In genomic region chr19:3709013-3709787, GRCm38 (mm10) we compare ENCODE assay signal across 8 mouse cellular contexts. TPM values are rescaled to one million over a fixed set of nuclear protein-coding genes. Genes with fewer than 3 reads are reported as not detected.
DNase-seq lines count a peak whose midpoint lies in the region; ATAC-seq and TF ChIP-seq lines count a peak whose summit lies in the region.

No protein-coding gene starts in this region.

- TF ChIP-seq POLR2A in kidney, adult 2 months (IDR thresholded peaks at IDR 0.05; ENCODE audit: low read depth, low read length): no peak

- peak overlapping the region; percentile 67 for H3K4me3 ChIP-seq in kidney, embryonic 16.5 days (ENCODE audit: low read length)
- H3K4me3 ChIP-seq in kidney, adult 2 months (ENCODE audit: insufficient read depth, low read depth, low read length): no peak overlapping the region
- peak overlapping the region; percentile 75 for H3K4me3 ChIP-seq in embryonic facial prominence, embryonic 13.5 days
- H3K4me3 ChIP-seq in limb, embryonic 10.5 days: peak overlapping the region; percentile 88

- no peak for ATAC-seq in kidney, embryonic 16.5 days (ENCODE audit: low FRiP score, low TSS enrichment)
- ATAC-seq in embryonic facial prominence, embryonic 13.5 days (ENCODE audit: insufficient number of reproducible peaks, insufficient read depth, low FRiP score, low TSS enrichment, low read depth): no peak

- no peak for TF ChIP-seq CTCF in kidney, adult 2 months (conservative IDR thresholded peaks at IDR 0.05; ENCODE audit: insufficient read depth, insufficient read length, low read depth, low read length)

- peak overlapping the region; percentile 84 for H3K4me2 ChIP-seq in kidney, embryonic 16.5 days (replicated peaks; ENCODE audit: low read depth, low read length)
- peak overlapping the region; percentile 67 for H3K4me2 ChIP-seq in embryonic facial prominence, embryonic 13.5 days

- no peak overlapping the region for H3K27ac ChIP-seq in kidney, embryonic 16.5 days (ENCODE audit: low read length)
- H3K27ac ChIP-seq in kidney, adult 2 months (ENCODE audit: insufficient read depth, low read depth, low read length): no peak overlapping the region
- H3K27ac ChIP-seq in embryonic facial prominence, embryonic 13.5 days: no peak overlapping the region
- no peak overlapping the region for H3K27ac ChIP-seq in limb, embryonic 10.5 days

- no peaks in the 10 kb centered on the region for H3K36me3 ChIP-seq in kidney, embryonic 16.5 days (ENCODE audit: insufficient read depth, low read length)
- H3K36me3 ChIP-seq in kidney, adult 2 months (ENCODE audit: control insufficient read depth, insufficient read depth, low read length): no peaks in the 10 kb centered on the region
- H3K36me3 ChIP-seq in embryonic facial prominence, embryonic 13.5 days: peaks cover 16% of the 10 kb centered on the region
- peaks cover 18% of the 10 kb centered on the region for H3K36me3 ChIP-seq in limb, embryonic 10.5 days

- no peaks in the 10 kb centered on the region for H3K27me3 ChIP-seq in kidney, embryonic 16.5 days (ENCODE audit: insufficient read depth, low read length)
- H3K27me3 ChIP-seq in kidney, adult 2 months (replicated peaks; ENCODE audit: control insufficient read depth, insufficient read depth, low read length): no peaks in the 10 kb centered on the region
- H3K27me3 ChIP-seq in embryonic facial prominence, embryonic 13.5 days: no peaks in the 10 kb centered on the region
- no peaks in the 10 kb centered on the region for H3K27me3 ChIP-seq in limb, embryonic 10.5 days (ENCODE audit: low read depth, poor library complexity, severe bottlenecking)

- peak overlapping the region; percentile 83; the same call in 1 of the 2 replicates for H3K9ac ChIP-seq in kidney, embryonic 16.5 days (replicated peaks; ENCODE audit: low read length)
- H3K9ac ChIP-seq in embryonic facial prominence, embryonic 13.5 days: peak overlapping the region; percentile 82

- no peaks in the 10 kb centered on the region for H3K9me3 ChIP-seq in kidney, embryonic 16.5 days (ENCODE audit: low read length)
- no peaks in the 10 kb centered on the region for H3K9me3 ChIP-seq in embryonic facial prominence, embryonic 13.5 days
- no peaks in the 10 kb centered on the region for H3K9me3 ChIP-seq in limb, embryonic 10.5 days (replicated peaks)

- DNase-seq in kidney, adult 2 months: no peak
- DNase-seq in limb, embryonic 10.5 days (ENCODE audit: low spot score): no peak
- peak; percentile 19 for DNase-seq in naive thymus-derived CD4-positive, alpha-beta T cell, adult 2 months (ENCODE audit: low read depth)
- DNase-seq in left cerebral cortex, postnatal 36 days (ENCODE audit: low spot score in 2 of 2): no peak
- DNase-seq in cerebellum, adult 11 months: no peak
- DNase-seq in adrenal gland, adult 8-10 months: no peak

- H3K4me1 ChIP-seq in kidney, embryonic 16.5 days (ENCODE audit: insufficient read depth, low read length): peaks cover 13% of the 10 kb centered on the region
- H3K4me1 ChIP-seq in kidney, adult 2 months (ENCODE audit: control insufficient read depth, insufficient read depth, low read length): 0 out of 2 replicates have a peak, but pooled peaks cover 3% of the 10 kb centered on the region
- H3K4me1 ChIP-seq in embryonic facial prominence, embryonic 13.5 days: peaks cover 20% of the 10 kb centered on the region
- peaks cover 17% of the 10 kb centered on the region for H3K4me1 ChIP-seq in limb, embryonic 10.5 days

- intact Hi-C loops in left cerebral cortex, postnatal 36 days (cut with DNase I): loop anchor here (5.0 kb wide), 1 partner anchor 58 kb away; the partner anchor contains the start of gene Kmt5b

- 24% methylated on average over 10 of the region's 10 CpGs for WGBS in kidney, embryonic 16.5 days
- WGBS in kidney, adult 2 months: 31% methylated on average over 10 of the region's 10 CpGs
- 41% methylated on average over 10 of the region's 10 CpGs for WGBS in embryonic facial prominence, embryonic 13.5 days
- 48% methylated on average over 10 of the region's 10 CpGs for WGBS in limb, embryonic 10.5 days

RNA-seq across cellular contexts. Expression of gene 1810055G02Rik, which starts 1.1 kb away (rescaled TPM):
- 46.1 and 46.4 TPM in 2 replicates for polyA plus RNA-seq in kidney, embryonic 16.5 days (2015; fragmentation: Nextera tagmentation; extraction: Ambion mirVana)
- polyA plus RNA-seq in kidney, adult 2 months (2012; rRNA removed): 18.8 and 23.3 TPM in 2 replicates
- polyA plus RNA-seq in embryonic facial prominence, embryonic 13.5 days (2015; fragmentation: Nextera tagmentation; extraction: Ambion mirVana): 47.5 and 47.6 TPM in 2 replicates
- polyA plus RNA-seq in limb, embryonic 10.5 days (2016; fragmentation: Nextera tagmentation; extraction: Ambion mirVana): 43.8 and 47.2 TPM in 2 replicates
- 10 to 100 TPM; 32.7 to 33.5 TPM for total RNA-seq in left cerebral cortex, postnatal 36 days (2021)
- total RNA-seq in adrenal gland, adult 8-10 months (2022): 10 to 100 TPM; 29.1 to 42.7 (median 32.1) TPM

RNA-seq across cellular contexts. Expression of gene Lrp5, which starts 22.8 kb away (rescaled TPM):
- polyA plus RNA-seq in kidney, embryonic 16.5 days (2015; fragmentation: Nextera tagmentation; extraction: Ambion mirVana): 7.0 TPM in 2 replicates
- polyA plus RNA-seq in kidney, adult 2 months (2012; rRNA removed): 33.9 and 34.2 TPM in 2 replicates
- polyA plus RNA-seq in embryonic facial prominence, embryonic 13.5 days (2015; fragmentation: Nextera tagmentation; extraction: Ambion mirVana): 7.3 and 7.9 TPM in 2 replicates
- 6.6 and 8.2 TPM in 2 replicates for polyA plus RNA-seq in limb, embryonic 10.5 days (2016; fragmentation: Nextera tagmentation; extraction: Ambion mirVana)
- total RNA-seq in left cerebral cortex, postnatal 36 days (2021): 1 to 10 TPM; 9.1 to 9.2 TPM
- 100 to 1,000 TPM in 3 of 4 experiments, 10 to 100 TPM in 1; 99.3 to 161 (median 120) TPM for total RNA-seq in adrenal gland, adult 8-10 months (2022)

RNA-seq across cellular contexts. Expression of gene Kmt5b, which starts 58.0 kb away (rescaled TPM):
- 28.1 and 30.6 TPM in 2 replicates for polyA plus RNA-seq in kidney, embryonic 16.5 days (2015; fragmentation: Nextera tagmentation; extraction: Ambion mirVana)
- polyA plus RNA-seq in kidney, adult 2 months (2012; rRNA removed): 12.6 and 12.9 TPM in 2 replicates
- polyA plus RNA-seq in embryonic facial prominence, embryonic 13.5 days (2015; fragmentation: Nextera tagmentation; extraction: Ambion mirVana): 34.1 and 36.0 TPM in 2 replicates
- 21.4 and 29.2 TPM in 2 replicates for polyA plus RNA-seq in limb, embryonic 10.5 days (2016; fragmentation: Nextera tagmentation; extraction: Ambion mirVana)
- total RNA-seq in left cerebral cortex, postnatal 36 days (2021): 10 to 100 TPM; 44.1 to 63.0 TPM
- total RNA-seq in adrenal gland, adult 8-10 months (2022): 10 to 100 TPM; 46.7 to 80.0 (median 62.7) TPM
